In genomic region chr10:60955467-60955866, GRCm38 (mm10) we compare ENCODE assay signal across 18 mouse cellular contexts.
DNase-seq lines count a peak whose midpoint lies in the region; ATAC-seq and TF ChIP-seq lines count a peak whose summit lies in the region.
"Had no signal": no experiment of that assay in that cellular context is flagged by ENCODE, and none has a peak within 500 bp of the region (broad histone marks: within the 10 kb centered on the region; RNA-seq: fewer than 3 reads in every experiment).

No protein-coding gene starts in this region.

- peaks cover 14% of the 10 kb centered on the region; the same call in 1 of the 2 replicates for H3K4me1 ChIP-seq in heart, postnatal 0 days (ENCODE audit: control insufficient read depth, insufficient read depth)
- peaks cover 15% of the 10 kb centered on the region for H3K4me1 ChIP-seq in embryonic facial prominence, embryonic 10.5 days
- no peaks in the 10 kb centered on the region; the same call in 1 of the 2 replicates for H3K4me1 ChIP-seq in hindbrain, embryonic 11.5 days (replicated peaks; ENCODE audit: control insufficient read depth, insufficient read depth, low read length)
- H3K4me1 ChIP-seq in midbrain, embryonic 13.5 days (replicated peaks): peaks cover 36% of the 10 kb centered on the region
- peaks cover 13% of the 10 kb centered on the region for H3K4me1 ChIP-seq in forebrain, embryonic 16.5 days (replicated peaks; ENCODE audit: control insufficient read depth, insufficient read depth, low read length)
- H3K4me1 ChIP-seq: liver, embryonic 12.5 days had no signal

- no peaks in the 10 kb centered on the region for H3K27me3 ChIP-seq in heart, postnatal 0 days (ENCODE audit: control insufficient read depth, insufficient read depth, low read length)
- peaks cover 48% of the 10 kb centered on the region for H3K27me3 ChIP-seq in embryonic facial prominence, embryonic 10.5 days (replicated peaks; ENCODE audit: low read depth, poor library complexity, severe bottlenecking)
- H3K27me3 ChIP-seq in hindbrain, embryonic 11.5 days (ENCODE audit: control insufficient read depth, insufficient read depth, low read length): no peaks in the 10 kb centered on the region
- H3K27me3 ChIP-seq in midbrain, embryonic 13.5 days: peaks cover 11% of the 10 kb centered on the region
- no peaks in the 10 kb centered on the region for H3K27me3 ChIP-seq in forebrain, embryonic 16.5 days (replicated peaks; ENCODE audit: control insufficient read depth, insufficient read depth, low read length)
- H3K27me3 ChIP-seq: embryonic facial prominence, embryonic 12.5 days; liver, embryonic 12.5 days; lung, embryonic 15.5 days had no signal

- H3K9ac ChIP-seq in heart, postnatal 0 days (replicated peaks; ENCODE audit: low read depth, low read length): no peak overlapping the region
- H3K9ac ChIP-seq in hindbrain, embryonic 11.5 days (ENCODE audit: low read depth, low read length): no peak overlapping the region
- no peak overlapping the region for H3K9ac ChIP-seq in midbrain, embryonic 13.5 days (replicated peaks)
- H3K9ac ChIP-seq in forebrain, embryonic 16.5 days (replicated peaks; ENCODE audit: low read depth, low read length): no peak overlapping the region
- H3K9ac ChIP-seq: embryonic facial prominence, embryonic 12.5 days; liver, embryonic 12.5 days; lung, embryonic 15.5 days had no signal

- no peak overlapping the region for H3K27ac ChIP-seq in heart, postnatal 0 days (ENCODE audit: low read depth)
- H3K27ac ChIP-seq in embryonic facial prominence, embryonic 10.5 days (replicated peaks): no peak overlapping the region
- no peak overlapping the region for H3K27ac ChIP-seq in hindbrain, embryonic 11.5 days (ENCODE audit: low read depth, low read length)
- peak overlapping the region; percentile 69 for H3K27ac ChIP-seq in midbrain, embryonic 13.5 days
- no peak overlapping the region for H3K27ac ChIP-seq in forebrain, embryonic 16.5 days (ENCODE audit: low read length)
- H3K27ac ChIP-seq: embryonic facial prominence, embryonic 12.5 days; limb, embryonic 10.5 days; liver, embryonic 12.5 days; lung, embryonic 15.5 days had no signal

- intact Hi-C loops in heart, postnatal 14 days (cut with DNase I): no loop called here

- H3K4me3 ChIP-seq in heart, postnatal 0 days (ENCODE audit: low read depth, low read length): no peak overlapping the region
- no peak overlapping the region for H3K4me3 ChIP-seq in embryonic facial prominence, embryonic 10.5 days
- H3K4me3 ChIP-seq in hindbrain, embryonic 11.5 days (ENCODE audit: low read depth, low read length): no peak overlapping the region
- no peak overlapping the region for H3K4me3 ChIP-seq in midbrain, embryonic 13.5 days (replicated peaks)
- H3K4me3 ChIP-seq in forebrain, embryonic 16.5 days (replicated peaks; ENCODE audit: low read length): no peak overlapping the region
- H3K4me3 ChIP-seq: embryonic facial prominence, embryonic 12.5 days; limb, embryonic 10.5 days; liver, embryonic 12.5 days; lung, embryonic 15.5 days had no signal

- H3K36me3 ChIP-seq in heart, postnatal 0 days (replicated peaks; ENCODE audit: control insufficient read depth, insufficient read depth, low read length): no peaks in the 10 kb centered on the region
- no peaks in the 10 kb centered on the region for H3K36me3 ChIP-seq in embryonic facial prominence, embryonic 10.5 days (replicated peaks)
- H3K36me3 ChIP-seq in hindbrain, embryonic 11.5 days (ENCODE audit: control insufficient read depth, insufficient read depth, low read length): no peaks in the 10 kb centered on the region
- H3K36me3 ChIP-seq in midbrain, embryonic 13.5 days: no peaks in the 10 kb centered on the region
- no peaks in the 10 kb centered on the region for H3K36me3 ChIP-seq in forebrain, embryonic 16.5 days (ENCODE audit: control insufficient read depth, insufficient read depth)
- H3K36me3 ChIP-seq: embryonic facial prominence, embryonic 12.5 days; limb, embryonic 10.5 days; liver, embryonic 12.5 days; lung, embryonic 15.5 days had no signal

- H3K4me2 ChIP-seq in heart, postnatal 0 days (ENCODE audit: low read depth, low read length): no peak overlapping the region
- no peak overlapping the region for H3K4me2 ChIP-seq in hindbrain, embryonic 11.5 days (replicated peaks; ENCODE audit: low read depth, low read length)
- no peak overlapping the region for H3K4me2 ChIP-seq in midbrain, embryonic 13.5 days (replicated peaks)
- no peak overlapping the region for H3K4me2 ChIP-seq in forebrain, embryonic 16.5 days (ENCODE audit: low read length)
- H3K4me2 ChIP-seq: embryonic facial prominence, embryonic 12.5 days; liver, embryonic 12.5 days; lung, embryonic 15.5 days had no signal

- WGBS in heart, postnatal 0 days: 25% methylated on average over 9 of the region's 9 CpGs
- WGBS in embryonic facial prominence, embryonic 10.5 days: 41% methylated on average over 9 of the region's 9 CpGs
- WGBS in hindbrain, embryonic 11.5 days: 52% methylated on average over 9 of the region's 9 CpGs
- WGBS in midbrain, embryonic 13.5 days: 33% methylated on average over 9 of the region's 9 CpGs
- 53% methylated on average over 9 of the region's 9 CpGs for WGBS in forebrain, embryonic 16.5 days

- TF ChIP-seq EP300 in heart, postnatal 0 days (IDR thresholded peaks at IDR 0.05; ENCODE audit: low read depth): no peak

- no peak for TF ChIP-seq CTCF in heart, postnatal 0 days (IDR thresholded peaks at IDR 0.05; ENCODE audit: low read depth)

- DNase-seq in heart, postnatal 0 days (ENCODE audit: low spot score): no peak
- DNase-seq in heart, postnatal 14 days: no peak
- DNase-seq in embryonic facial prominence, embryonic 10.5 days (ENCODE audit: low spot score): peak; percentile 31
- no peak for DNase-seq in hindbrain, embryonic 11.5 days (ENCODE audit: low spot score)
- DNase-seq in ovary, postnatal 10 days (ENCODE audit: low spot score): no peak
- DNase-seq: adrenal gland, postnatal 10 days; cerebellum, postnatal 10 days; gastrocnemius, postnatal 36 days; kidney, adult 8-10 months; kidney, postnatal 4 days; thymus, postnatal 25 days had no signal

- ATAC-seq in heart, postnatal 0 days (ENCODE audit: insufficient read depth, low read depth): peak; percentile 28; the same call in 1 of the 2 replicates
- ATAC-seq in hindbrain, embryonic 11.5 days (ENCODE audit: low FRiP score): peak; percentile 79; the same call in 1 of the 2 replicates
- peak; percentile 76 for ATAC-seq in midbrain, embryonic 13.5 days
- ATAC-seq in forebrain, embryonic 16.5 days: no peak
- ATAC-seq: CD4-positive, CD25-positive, alpha-beta regulatory T cell, adult 4 months; liver, embryonic 12.5 days had no signal

- H3K9me3 ChIP-seq in heart, postnatal 0 days (replicated peaks; ENCODE audit: control insufficient read depth, low read length): no peaks in the 10 kb centered on the region
- no peaks in the 10 kb centered on the region for H3K9me3 ChIP-seq in embryonic facial prominence, embryonic 10.5 days
- no peaks in the 10 kb centered on the region for H3K9me3 ChIP-seq in hindbrain, embryonic 11.5 days (ENCODE audit: control insufficient read depth, low read length)
- no peaks in the 10 kb centered on the region for H3K9me3 ChIP-seq in midbrain, embryonic 13.5 days
- no peaks in the 10 kb centered on the region for H3K9me3 ChIP-seq in forebrain, embryonic 16.5 days (ENCODE audit: control insufficient read depth, low read length)
- H3K9me3 ChIP-seq: embryonic facial prominence, embryonic 12.5 days; limb, embryonic 10.5 days; liver, embryonic 12.5 days; lung, embryonic 15.5 days had no signal
